Comparison of ENCODE assay signal across 8 mouse cellular contexts in genomic region chr6:143099681-143100382, GRCm38 (mm10). TPM values are rescaled to one million over a fixed set of nuclear protein-coding genes. Genes with fewer than 3 reads are reported as not detected.
DNase-seq lines count a peak whose midpoint lies in the region; ATAC-seq lines count a peak whose summit lies in the region.

TSS of gene C2cd5 (minus strand) at chr6:143100141.

- peak within 1 kb of the TSS; percentile 58 for H3K27ac ChIP-seq in intestine, embryonic 14.5 days (ENCODE audit: low read depth)

- WGBS in intestine, embryonic 14.5 days, result under 1% methylated on average over 74 of the region's 75 CpGs

- peak within 1 kb of the TSS; percentile 75 for H3K4me3 ChIP-seq in intestine, embryonic 14.5 days (ENCODE audit: low read depth, low read length)

- peaks cover 8% of the 10 kb centered on the region for H3K36me3 ChIP-seq in intestine, embryonic 14.5 days (ENCODE audit: control insufficient read depth, insufficient read depth, low read length)

- DNase-seq in adrenal gland, adult (ENCODE audit: inconsistent age in 2 of 2, low spot score in 1 of 2), result peak; percentile 98 to 99
- peak; percentile 97 for DNase-seq in embryo, embryonic 10.5 days (ENCODE audit: low spot score)
- DNase-seq in gastrocnemius, postnatal 14 days, result peak; percentile 98
- peak; percentile 98 for DNase-seq in intestine, embryonic 14.5 days (ENCODE audit: low spot score)
- DNase-seq in left cerebral cortex, postnatal 14 days (ENCODE audit: low spot score in 2 of 2), result peak; percentile 96 to 97
- DNase-seq in mesoderm, embryonic 11.5 days (ENCODE audit: low read depth, low spot score), result peak; percentile 96
- DNase-seq in right cerebral cortex, postnatal 36 days (ENCODE audit: low spot score in 2 of 2), result peak; percentile 92 to 94
- DNase-seq in yolk sac, embryonic 10.5 days (ENCODE audit: low spot score), result peak; percentile 98

- no peaks in the 10 kb centered on the region for H3K9me3 ChIP-seq in intestine, embryonic 14.5 days (ENCODE audit: control insufficient read depth, low read length)

- peak; percentile 98 for ATAC-seq in intestine, embryonic 14.5 days (replicated peaks; ENCODE audit: low FRiP score, low TSS enrichment, low read depth)

- H3K4me2 ChIP-seq in intestine, embryonic 14.5 days (ENCODE audit: low read length), result peak within 1 kb of the TSS; percentile 76

- H3K9ac ChIP-seq in intestine, embryonic 14.5 days (ENCODE audit: low read length), result peak within 1 kb of the TSS; percentile 75

- intact Hi-C loops in gastrocnemius, postnatal 14 days (cut with DNase I; ENCODE audit: low total_unique reads), result no loop called here
- intact Hi-C loops in left cerebral cortex, postnatal 14 days (cut with DNase I), result loop anchor here (5.0 kb wide), 1 partner anchor 67 kb away; the partner anchor contains the start of gene Etnk1

- no peaks in the 10 kb centered on the region for H3K4me1 ChIP-seq in intestine, embryonic 14.5 days (replicated peaks; ENCODE audit: control insufficient read depth, insufficient read depth, low read length)

- no peaks in the 10 kb centered on the region for H3K27me3 ChIP-seq in intestine, embryonic 14.5 days (replicated peaks; ENCODE audit: control insufficient read depth, insufficient read depth, low read length)

RNA-seq across cellular contexts. Expression of gene C2cd5, which starts in this region (rescaled TPM):
- total RNA-seq in gastrocnemius, postnatal 14 days (2021), result 10 to 100 TPM; 12.1 to 12.6 TPM
- 22.0 and 24.5 TPM in 2 replicates for polyA plus RNA-seq in intestine, embryonic 14.5 days (2014; fragmentation: Nextera tagmentation; extraction: Ambion mirVana)
- total RNA-seq in left cerebral cortex, postnatal 14 days (2021), result 10 to 100 TPM; 69.6 to 73.5 TPM

Comparison
In these comparisons a context has a peak if more than half of its experiments do, and no peak if none do; other contexts are left out.
1. Peak in every context shown above with its lines: DNase-seq, ATAC-seq, H3K4me3 ChIP-seq and H3K27ac ChIP-seq.
2. RNA of gene C2cd5 (total RNA-seq): 69.6 to 73.5 TPM in left cerebral cortex, postnatal 14 days; 12.1 to 12.6 TPM in gastrocnemius, postnatal 14 days; every median in the first group is over 4 times any median in the second.